Comparison of ENCODE assay signal across 7 mouse cellular contexts in genomic region chr11:44586047-44586696, GRCm38 (mm10). TPM values are rescaled to one million over a fixed set of nuclear protein-coding genes. Genes with fewer than 3 reads are reported as not detected.
DNase-seq lines count a peak whose midpoint lies in the region; ATAC-seq and TF ChIP-seq lines count a peak whose summit lies in the region.

No protein-coding gene starts in this region.

- H3K27ac ChIP-seq in forebrain, embryonic 15.5 days (replicated peaks): no peak overlapping the region
- no peak overlapping the region for H3K27ac ChIP-seq in liver, embryonic 14.5 days

- H3K9ac ChIP-seq in forebrain, embryonic 15.5 days (replicated peaks): no peak overlapping the region
- H3K9ac ChIP-seq in liver, embryonic 14.5 days (replicated peaks): no peak overlapping the region

- H3K4me2 ChIP-seq in forebrain, embryonic 15.5 days (replicated peaks): no peak overlapping the region
- no peak overlapping the region for H3K4me2 ChIP-seq in liver, embryonic 14.5 days (ENCODE audit: low read depth)

- ATAC-seq in CD4-positive, CD25-positive, alpha-beta regulatory T cell, adult 4 months: peak; percentile 52
- peak; percentile 83 for ATAC-seq in forebrain, embryonic 15.5 days (replicated peaks)
- ATAC-seq in liver, embryonic 14.5 days (ENCODE audit: insufficient read depth): no peak
- ATAC-seq in neutrophil, adult 5-6 weeks (ENCODE audit: extremely low read depth, insufficient number of reproducible peaks, low FRiP score, poor library complexity, severe bottlenecking): peak; percentile 76

- H3K4me3 ChIP-seq in forebrain, embryonic 15.5 days: no peak overlapping the region
- no peak overlapping the region for H3K4me3 ChIP-seq in liver, embryonic 14.5 days (ENCODE audit: insufficient read depth in 1 of 2, low read depth in 2 of 2, low read length in 2 of 2)

- no peaks in the 10 kb centered on the region for H3K9me3 ChIP-seq in forebrain, embryonic 15.5 days
- no peaks in the 10 kb centered on the region for H3K9me3 ChIP-seq in liver, embryonic 14.5 days (ENCODE audit: control insufficient read depth, low read length)

- DNase-seq in 416B (ENCODE audit: low read depth): peak; percentile 81
- peak; percentile 68 for DNase-seq in c-Kit-positive CD71-negative TER-119-negative erythroid progenitor cells, embryonic 14.5 days (ENCODE audit: low read depth)
- peak; percentile 50 to 64 for DNase-seq in kidney, adult 8-10 months
- DNase-seq in liver, embryonic 14.5 days (ENCODE audit: low read depth in 3 of 3, low spot score in 3 of 3): peak; percentile 45 to 50 (median 49)

- no peaks in the 10 kb centered on the region for H3K27me3 ChIP-seq in forebrain, embryonic 15.5 days
- H3K27me3 ChIP-seq in liver, embryonic 14.5 days (ENCODE audit: control insufficient read depth, insufficient read depth, low read length): no peaks in the 10 kb centered on the region

- peak; percentile 87 for TF ChIP-seq CTCF in liver, embryonic 14.5 days (IDR thresholded peaks at IDR 0.05; ENCODE audit: low read depth)

- no peak for TF ChIP-seq EP300 in liver, embryonic 14.5 days (IDR thresholded peaks at IDR 0.05; ENCODE audit: low read depth)

- WGBS in forebrain, embryonic 15.5 days: 5% methylated on average over 3 of the region's 3 CpGs
- WGBS in liver, embryonic 14.5 days (ENCODE audit: insufficient replicate concordance): 9% methylated on average over 3 of the region's 3 CpGs

- no peaks in the 10 kb centered on the region for H3K36me3 ChIP-seq in forebrain, embryonic 15.5 days
- no peaks in the 10 kb centered on the region for H3K36me3 ChIP-seq in liver, embryonic 14.5 days (replicated peaks; ENCODE audit: control insufficient read depth, insufficient read depth, low read depth)

- no peaks in the 10 kb centered on the region for H3K4me1 ChIP-seq in forebrain, embryonic 15.5 days
- no peaks in the 10 kb centered on the region; a peak in 1 of 4 replicates for H3K4me1 ChIP-seq in liver, embryonic 14.5 days (replicated peaks; ENCODE audit: control insufficient read depth in 2 of 2, insufficient read depth in 2 of 2, low read length in 1 of 2)

RNA-seq across cellular contexts. Expression of gene Ebf1, which starts 30.9 kb away (rescaled TPM):
- 1 to 10 TPM in 1 of 2 experiments, under 1 TPM in 1; 0.30 to 3.9 TPM for polyA plus RNA-seq in CD4-positive, CD25-positive, alpha-beta regulatory T cell, adult 4 months (2017; shearing (Covaris generic))
- 35.6 and 44.7 TPM in 2 replicates for polyA plus RNA-seq in forebrain, embryonic 15.5 days (2015; fragmentation: Nextera tagmentation; extraction: Ambion mirVana)
- 0.19 and 0.20 TPM in 2 replicates for polyA plus RNA-seq in liver, embryonic 14.5 days (2012; rRNA removed)
- polyA plus RNA-seq in liver, embryonic 14.5 days (2014; fragmentation: Nextera tagmentation; extraction: Ambion mirVana): 0.27 and 0.34 TPM in 2 replicates
- 184 and 198 TPM in 2 replicates for total RNA-seq in neutrophil, adult 5-6 weeks (2017)
